Mouse (Mus musculus): ENCODE data around the gene Ly6g6e. TPM values are rescaled to one million over a fixed set of nuclear protein-coding genes. Genes with fewer than 3 reads are reported as not detected.
A peak's percentile ranks its signal among the peaks of the same experiment; 100 is the strongest.

Ly6g6e gene
- total RNA-seq, 1 experiment from 2014 or later, result not detected

- peak; percentile 59 for ATAC-seq (replicated peaks; ENCODE audit: insufficient number of reproducible peaks, low FRiP score, low TSS enrichment, poor library complexity, severe bottlenecking)
These were observed 11.5 kb upstream of the Ly6g6e start, which contains the start of gene Ly6g6c for GRCm38 (mm10) chr17:35064951-35065947. Gene Ly6g6c, plus strand, starts transcription at chr17:35065388.

DNA sequence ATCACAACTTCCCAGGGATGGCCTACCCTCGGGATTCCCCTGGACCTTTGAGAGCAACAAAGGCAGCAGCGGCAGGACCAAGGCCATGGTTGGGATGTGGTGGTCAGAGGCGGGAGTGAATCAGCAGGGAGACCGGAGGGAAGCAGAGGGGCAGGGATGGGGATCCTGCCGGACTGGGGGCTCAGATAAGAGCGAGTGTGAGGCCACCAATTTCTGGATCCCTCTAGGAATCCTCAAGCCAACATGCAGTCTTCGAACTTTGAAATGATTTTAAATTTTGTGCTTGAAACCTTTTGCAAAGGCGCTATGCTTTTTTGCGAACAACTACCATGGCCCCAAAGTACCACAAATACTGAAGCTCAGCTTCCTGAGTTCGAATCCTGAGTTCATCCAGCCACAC lies 10.6 kb upstream of the Ly6g6e start, which contains the start of gene Mpig6b:
Mpig6b (minus strand) TSS at position 101 of the 400 bp plus-strand sequence.
- ATAC-seq (replicated peaks; ENCODE audit: insufficient number of reproducible peaks, low FRiP score, low TSS enrichment, poor library complexity, severe bottlenecking), result no peak

GRCm38 (mm10) chr17:35068213-35068914 lies 8.3 kb upstream of the Ly6g6e start:
- ATAC-seq (replicated peaks; ENCODE audit: insufficient number of reproducible peaks, low FRiP score, low TSS enrichment, poor library complexity, severe bottlenecking), result no peak

DNA sequence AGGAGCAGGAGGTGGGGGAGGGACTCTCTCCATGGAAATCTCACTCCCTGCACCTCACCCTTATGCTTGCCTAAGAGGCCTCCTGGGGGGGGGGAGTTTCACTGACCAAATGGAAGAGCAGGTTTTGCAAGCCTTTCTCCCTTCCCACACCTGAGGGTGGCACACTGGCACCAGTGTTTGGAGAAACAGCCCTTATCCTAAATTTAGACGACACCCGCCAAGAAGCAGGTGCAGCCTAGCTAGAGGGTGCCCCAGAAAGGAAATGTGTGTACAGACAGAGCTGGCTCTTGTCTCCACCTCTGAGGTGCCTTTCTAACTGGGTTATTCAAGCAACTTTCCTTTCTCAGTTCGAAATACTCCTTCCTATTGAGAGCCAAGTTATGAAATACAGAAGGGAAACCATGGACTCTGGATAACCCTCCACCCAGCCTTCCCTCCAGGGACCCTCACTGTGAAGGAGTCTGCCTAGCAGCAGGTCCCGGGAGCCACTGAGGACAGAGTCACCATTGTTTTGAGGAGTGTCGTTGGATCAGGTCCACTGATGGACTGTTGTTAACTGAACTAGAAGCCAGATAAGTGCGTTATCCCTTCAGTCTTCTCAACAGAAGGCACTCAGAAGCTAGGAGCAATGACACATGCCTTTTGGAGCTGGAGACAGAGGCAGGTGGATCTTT lies 6.0 kb upstream of the Ly6g6e start:
- ATAC-seq (replicated peaks; ENCODE audit: insufficient number of reproducible peaks, low FRiP score, low TSS enrichment, poor library complexity, severe bottlenecking), result no peak

DNA sequence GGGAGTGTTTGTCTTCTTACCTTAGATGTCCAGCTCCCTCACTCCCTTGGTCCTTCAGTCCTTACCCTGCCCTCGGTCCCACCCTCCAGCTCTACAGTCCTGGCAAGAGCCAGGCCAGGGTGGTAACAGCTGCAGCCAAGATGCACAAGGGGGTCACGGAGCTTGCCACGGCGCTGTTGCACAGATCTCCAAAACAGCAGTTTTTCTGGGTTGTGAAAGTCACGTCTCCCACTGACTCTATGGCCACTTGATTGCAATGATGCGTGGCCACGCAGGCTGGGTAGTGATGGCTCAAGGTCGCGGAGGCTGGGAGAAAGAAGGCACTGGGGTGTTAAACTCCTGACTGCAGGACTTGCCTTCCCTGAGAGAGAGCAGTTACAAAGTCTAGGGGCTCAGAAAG lies 5.2 kb upstream of the Ly6g6e start:
- no peak for ATAC-seq (replicated peaks; ENCODE audit: insufficient number of reproducible peaks, low FRiP score, low TSS enrichment, poor library complexity, severe bottlenecking)

DNA sequence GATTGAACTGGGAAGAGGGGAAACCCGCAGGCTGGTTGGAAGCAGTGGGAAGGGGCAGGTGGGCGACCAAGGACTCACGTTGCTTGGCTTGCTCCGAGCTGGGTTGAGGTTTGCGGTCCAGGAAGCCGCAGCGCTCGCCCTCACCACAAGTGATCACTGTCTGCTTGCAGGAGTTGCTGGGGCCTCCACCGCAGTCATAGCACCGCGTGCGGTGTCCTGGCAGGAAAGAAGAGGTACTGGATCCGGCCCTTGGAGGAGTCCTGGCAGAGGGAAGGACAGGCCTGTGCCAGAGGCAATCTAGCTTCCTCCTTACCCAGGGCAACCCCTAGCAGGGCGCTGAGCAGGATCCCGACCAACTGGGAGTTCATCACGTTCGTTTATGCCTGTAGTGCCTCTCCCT lies 2.6 kb upstream of the Ly6g6e start:
- ATAC-seq (replicated peaks; ENCODE audit: insufficient number of reproducible peaks, low FRiP score, low TSS enrichment, poor library complexity, severe bottlenecking), result no peak

DNA sequence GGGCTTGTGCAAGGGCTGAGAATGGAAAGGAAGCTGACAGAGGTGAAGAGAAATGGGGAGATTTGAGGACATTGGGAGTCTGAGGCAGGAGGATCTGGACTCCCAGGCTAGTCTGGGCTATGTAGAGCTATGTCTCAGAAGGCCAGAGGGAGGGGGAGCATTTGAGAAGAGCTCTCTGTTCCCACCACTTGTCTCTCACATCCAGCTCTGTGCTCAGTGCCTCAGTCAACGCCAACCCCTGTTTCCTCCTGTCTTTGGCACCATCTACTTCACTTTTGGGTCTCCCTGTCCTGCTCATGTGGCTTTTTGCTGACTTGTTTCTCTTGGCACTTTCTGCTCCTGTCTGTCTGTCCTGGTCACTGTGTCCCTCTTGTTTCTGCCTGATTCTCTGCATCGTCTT lies 583 bp downstream of the Ly6g6e start:
- ATAC-seq (replicated peaks; ENCODE audit: insufficient number of reproducible peaks, low FRiP score, low TSS enrichment, poor library complexity, severe bottlenecking), result no peak

DNA sequence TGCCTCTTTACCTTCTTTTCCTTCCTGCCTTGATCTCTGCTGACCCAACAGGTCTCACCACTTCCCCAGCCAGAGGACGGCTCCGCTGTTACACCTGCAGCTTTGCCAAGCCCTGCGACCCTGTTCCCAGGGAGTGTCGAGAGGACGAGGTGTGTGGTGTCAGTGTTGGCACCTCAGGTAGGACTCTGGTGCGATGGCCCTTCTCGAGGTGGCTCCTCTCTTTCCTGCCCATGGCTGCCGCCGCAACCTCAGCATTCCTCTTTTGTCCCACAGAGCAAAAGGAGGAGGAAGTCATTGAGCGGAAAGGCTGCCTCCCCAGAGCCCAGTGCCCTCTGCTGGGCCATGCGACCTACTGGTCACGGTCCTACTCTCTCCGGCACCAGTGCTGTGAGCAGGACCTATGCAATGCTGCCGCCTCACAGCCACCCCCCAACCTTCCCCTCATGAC lies 1.1 kb downstream of the Ly6g6e start, which contains the start of gene Ly6g6d:
Ly6g6d (minus strand) TSS at position 280 of the 448 bp plus-strand sequence.
- ATAC-seq (replicated peaks; ENCODE audit: insufficient number of reproducible peaks, low FRiP score, low TSS enrichment, poor library complexity, severe bottlenecking), result peak; percentile 83

DNA sequence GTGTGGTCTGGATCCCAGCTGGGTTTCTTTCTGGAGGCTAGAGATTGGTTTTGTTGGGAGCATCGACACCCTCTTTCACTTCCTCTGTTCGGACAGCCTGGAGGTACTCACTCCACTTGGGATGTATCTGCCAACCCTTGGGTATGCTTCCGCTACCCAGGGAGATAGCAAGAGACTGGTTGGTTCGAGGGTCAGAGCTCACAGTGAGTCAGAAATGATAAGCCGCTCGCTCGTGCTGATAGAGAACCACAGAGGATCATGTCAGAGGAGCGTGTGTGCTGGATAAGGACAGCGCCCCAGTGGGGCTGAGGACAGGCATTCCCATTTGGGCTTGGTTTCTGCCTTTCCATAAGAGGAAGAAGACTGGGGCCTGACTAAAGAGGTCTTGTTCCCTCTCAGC lies 3.1 kb downstream of the Ly6g6e start:
- ATAC-seq (replicated peaks; ENCODE audit: insufficient number of reproducible peaks, low FRiP score, low TSS enrichment, poor library complexity, severe bottlenecking), result no peak

GRCm38 (mm10) chr17:35080248-35080647 lies 3.5 kb downstream of the Ly6g6e start:
- no peak for ATAC-seq (replicated peaks; ENCODE audit: insufficient number of reproducible peaks, low FRiP score, low TSS enrichment, poor library complexity, severe bottlenecking)

DNA sequence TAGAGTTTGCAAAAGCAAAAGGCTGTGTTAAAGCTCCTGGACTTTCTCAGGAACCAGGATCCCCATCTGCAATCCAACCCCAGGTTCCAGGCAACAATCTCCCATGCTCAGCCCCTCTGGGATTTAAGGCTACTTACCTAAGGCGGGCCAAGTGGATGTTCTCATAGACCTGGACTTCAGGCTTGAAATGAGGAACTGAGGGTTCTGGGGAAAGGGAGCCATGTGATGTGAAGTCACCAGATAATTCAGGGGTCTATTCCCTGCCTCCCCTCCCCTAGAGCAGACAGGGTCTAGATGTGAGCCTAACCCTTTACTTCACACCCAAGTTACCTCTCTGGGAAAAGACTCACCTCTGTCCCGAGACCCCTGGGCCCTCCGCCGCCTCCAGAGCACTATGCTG lies 4.0 kb downstream of the Ly6g6e start:
- ATAC-seq (replicated peaks; ENCODE audit: insufficient number of reproducible peaks, low FRiP score, low TSS enrichment, poor library complexity, severe bottlenecking), result no peak

- ATAC-seq (replicated peaks; ENCODE audit: insufficient number of reproducible peaks, low FRiP score, low TSS enrichment, poor library complexity, severe bottlenecking), result no peak
These were observed 6.3 kb downstream of the Ly6g6e start for GRCm38 (mm10) chr17:35082841-35083576.

GRCm38 (mm10) chr17:35083929-35084497 lies 7.3 kb downstream of the Ly6g6e start:
- ATAC-seq (replicated peaks; ENCODE audit: insufficient number of reproducible peaks, low FRiP score, low TSS enrichment, poor library complexity, severe bottlenecking), result no peak

DNA sequence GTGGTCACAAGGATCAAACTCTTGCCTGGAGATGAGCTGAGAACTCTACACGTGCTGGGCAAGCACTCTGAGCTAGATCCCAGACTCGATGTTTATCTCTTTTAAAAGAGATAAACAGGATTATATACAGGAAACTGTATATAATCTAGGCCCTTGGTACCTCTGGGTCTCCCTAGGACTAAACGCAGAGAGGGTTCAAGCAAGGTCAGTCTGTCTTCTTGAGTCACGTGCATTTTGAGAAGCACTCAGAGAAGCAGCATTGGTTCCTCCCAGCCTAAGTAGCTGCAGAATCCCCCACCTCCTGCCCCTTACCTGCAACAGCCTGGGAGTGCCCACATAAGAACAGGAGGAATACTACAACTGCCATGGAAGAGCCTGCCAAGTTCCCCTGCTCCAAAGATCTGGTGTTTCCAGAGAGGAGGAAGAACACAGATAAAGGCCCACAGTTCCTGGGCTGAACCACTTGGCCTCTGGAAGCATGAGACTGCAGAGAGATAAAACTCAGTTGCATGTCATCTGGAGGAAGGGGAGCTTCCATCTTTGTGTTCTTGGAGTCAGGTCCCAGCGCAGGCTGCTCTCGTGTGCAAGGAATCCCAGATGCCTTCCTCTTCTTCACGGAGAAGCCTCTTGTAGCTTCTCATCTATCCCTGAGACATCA lies 8.6 kb downstream of the Ly6g6e start, which contains the start of gene Ly6g6f:
Ly6g6f (minus strand) TSS at position 403 of the 658 bp plus-strand sequence.
- ATAC-seq (replicated peaks; ENCODE audit: insufficient number of reproducible peaks, low FRiP score, low TSS enrichment, poor library complexity, severe bottlenecking), result no peak

DNA sequence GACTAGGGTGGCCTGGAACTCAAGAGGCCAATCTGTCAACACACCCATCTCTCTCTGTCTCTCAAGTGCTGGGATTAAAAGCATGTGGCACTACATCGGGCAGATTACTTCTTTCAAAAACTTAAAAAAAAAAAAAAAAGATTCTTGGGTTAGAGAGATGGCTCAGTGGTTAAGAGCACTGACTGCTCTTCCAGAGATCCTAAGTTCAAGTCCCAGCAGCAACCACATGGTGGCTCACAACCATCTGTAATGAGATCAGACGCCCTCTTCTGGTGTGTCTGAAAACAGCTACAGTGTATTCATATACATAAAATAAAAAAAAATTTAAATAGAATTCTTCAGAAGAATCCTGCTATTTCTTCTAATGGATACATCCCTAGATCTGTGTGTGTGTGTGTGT lies 11.4 kb downstream of the Ly6g6e start:
- no peak for ATAC-seq (replicated peaks; ENCODE audit: insufficient number of reproducible peaks, low FRiP score, low TSS enrichment, poor library complexity, severe bottlenecking)

DNA sequence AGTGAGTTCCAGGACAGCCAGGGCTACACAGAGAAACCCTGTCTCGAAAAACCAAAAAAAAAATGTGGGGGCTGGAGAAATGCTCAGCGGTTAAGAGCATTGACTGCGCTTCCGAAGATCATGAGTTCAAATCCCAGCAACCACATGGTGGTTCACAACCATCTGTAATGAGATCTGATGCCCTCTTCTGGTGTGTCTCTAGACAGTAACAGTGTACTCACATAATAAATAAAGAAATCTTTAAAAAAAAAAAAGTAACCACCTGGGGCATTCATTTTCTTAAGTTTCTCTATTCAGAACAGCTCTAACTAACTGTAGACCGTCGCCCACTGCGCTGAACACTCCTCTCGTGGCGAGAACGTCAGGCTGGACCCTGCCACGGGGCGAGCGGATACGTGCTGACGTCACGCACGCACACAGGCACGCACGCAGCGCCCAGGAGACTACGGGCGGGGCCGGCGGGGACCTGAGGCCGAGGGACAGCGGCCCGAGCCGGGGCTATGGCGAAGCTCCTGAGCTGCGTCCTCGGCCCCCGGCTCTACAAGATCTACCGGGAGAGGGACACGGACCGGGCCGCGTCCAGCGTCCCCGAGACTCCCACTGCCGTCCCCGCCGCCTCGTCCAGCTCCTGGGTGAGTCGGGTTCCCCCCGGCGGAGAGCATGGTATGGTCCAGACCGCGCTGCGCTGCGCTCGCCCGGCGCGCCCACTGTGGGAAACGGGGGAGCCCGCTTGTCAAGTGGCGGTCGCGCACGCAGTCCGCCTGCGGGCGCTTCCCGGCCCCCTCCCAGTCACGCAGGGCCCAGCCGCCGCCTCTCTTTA lies 12.3 kb downstream of the Ly6g6e start, which contains the start of gene Abhd16a:
Abhd16a (plus strand) TSS at position 439 of the 820 bp plus-strand sequence.
- ATAC-seq (replicated peaks; ENCODE audit: insufficient number of reproducible peaks, low FRiP score, low TSS enrichment, poor library complexity, severe bottlenecking), result peak; percentile 95
